Mouse (Mus musculus) gonadal fat pad, adult 2 months (tissue): ENCODE data around the gene Traf7. TPM values are rescaled to one million over a fixed set of nuclear protein-coding genes. Genes with fewer than 3 reads are reported as not detected.

ENCODE experiments used
- DNase-seq: peaks from one replicate; pipeline ENCODE4 v3.0.0-alpha.2; 2012; ENCODE audit warnings: low read depth
- polyA plus RNA-seq: library from polyadenylated mRNA; depleted of rRNA; stranded (reverse); fragments of >200 nt; gene quantifications from 2 replicates; pipeline ENCODE4 v1.2.3, GENCODE M21; 2012

Gene Traf7
- polyA plus RNA-seq, 1 experiment = 195 TPM

- no peak for DNase-seq
Measured at GRCm38 (mm10) chr17:24545247-24545646, 17.5 kb upstream of the Traf7 start.

GRCm38 (mm10) chr17:24544613-24545012 is 16.9 kb upstream of the Traf7 start:
- no peak for DNase-seq

DNA sequence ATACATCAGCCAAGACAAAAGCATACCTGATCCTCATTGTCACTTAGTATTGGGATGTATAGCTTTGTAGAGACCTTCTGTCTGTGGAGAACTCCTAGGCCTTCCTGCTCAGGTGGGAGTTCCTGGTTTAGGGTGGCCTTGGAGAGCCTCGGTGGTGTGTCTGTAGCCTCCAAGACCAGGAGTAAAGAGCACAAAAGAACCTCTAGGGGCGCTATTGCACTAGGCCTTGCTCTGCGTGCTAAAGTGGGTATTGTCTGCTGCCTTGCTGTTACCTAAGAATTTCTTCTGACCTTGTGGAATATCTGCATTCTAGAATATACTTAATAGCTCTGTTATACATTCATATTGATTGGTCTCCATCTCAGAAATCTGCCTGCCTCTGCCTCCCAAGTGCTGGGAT is 12.6 kb upstream of the Traf7 start:
- DNase-seq = no peak

- DNase-seq = no peak
Measured at GRCm38 (mm10) chr17:24538950-24539349, 11.2 kb upstream of the Traf7 start.

- no peak for DNase-seq
Measured at GRCm38 (mm10) chr17:24537536-24537935, 9.8 kb upstream of the Traf7 start.

DNA sequence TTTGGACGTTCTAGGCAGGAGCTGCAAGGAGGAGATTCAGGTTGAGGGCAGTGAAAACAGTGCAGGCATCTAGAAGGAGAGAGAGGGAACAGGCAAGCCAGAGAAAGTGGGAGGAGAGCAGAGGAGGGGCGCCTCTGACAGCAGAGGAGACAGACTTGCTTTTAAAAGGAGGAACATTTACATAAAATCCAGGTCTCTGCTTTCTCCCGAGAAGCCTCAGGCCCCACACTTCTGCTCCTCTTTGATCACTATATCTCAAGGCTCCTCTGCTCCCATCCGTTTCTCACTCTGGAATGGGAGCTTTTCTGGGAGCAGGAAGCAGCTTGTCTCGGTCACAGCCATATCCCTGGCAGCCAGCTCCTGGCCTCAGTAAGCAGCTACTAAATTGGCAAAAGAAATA is 7.6 kb upstream of the Traf7 start:
- DNase-seq = no peak

- no peak for DNase-seq
Measured at GRCm38 (mm10) chr17:24534160-24534718, 6.5 kb upstream of the Traf7 start, which contains the start of gene Rab26. TSS of gene Rab26 (minus strand) at chr17:24534210.

GRCm38 (mm10) chr17:24533099-24533992 is 5.6 kb upstream of the Traf7 start:
- peak; percentile 42 for DNase-seq

DNA sequence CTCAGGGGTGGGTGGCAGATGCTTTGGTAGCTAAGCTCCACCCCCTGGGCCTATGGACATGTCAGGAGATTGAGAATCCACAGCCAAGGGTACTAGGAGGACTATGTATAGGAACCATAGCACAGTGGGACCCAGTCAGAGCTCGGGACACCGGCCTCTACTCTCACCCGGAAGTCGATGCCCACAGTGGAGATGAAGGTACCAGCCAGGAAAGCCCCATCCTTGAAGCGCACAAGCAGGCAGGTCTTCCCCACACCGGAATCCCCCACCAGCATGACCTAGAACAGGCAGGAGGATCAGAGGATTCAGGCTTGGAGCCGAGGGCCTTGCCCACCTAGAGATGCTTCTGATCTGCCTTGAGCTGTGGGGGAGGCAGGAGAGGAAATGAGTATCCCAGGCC is 4.3 kb upstream of the Traf7 start:
- DNase-seq = no peak

DNA sequence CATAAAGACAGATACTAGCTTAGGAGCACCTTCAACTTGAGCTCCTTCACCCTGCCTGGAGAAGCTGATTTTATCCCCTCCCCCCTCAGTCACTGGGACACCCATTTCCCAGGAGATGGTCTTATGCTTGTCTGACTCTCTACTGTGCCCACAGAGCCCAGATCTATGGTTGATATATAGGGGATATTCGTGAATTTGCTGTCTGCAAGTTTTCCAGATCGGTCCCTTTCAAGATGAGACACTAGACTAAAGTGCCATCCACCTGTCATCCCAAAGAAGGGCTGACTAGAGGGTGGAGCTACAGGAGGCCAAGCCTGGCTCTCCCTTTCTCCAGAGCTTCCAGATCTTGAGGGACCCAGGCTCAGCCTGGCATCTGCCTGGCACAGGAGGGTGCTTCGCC is 3.3 kb upstream of the Traf7 start:
- no peak for DNase-seq

DNA sequence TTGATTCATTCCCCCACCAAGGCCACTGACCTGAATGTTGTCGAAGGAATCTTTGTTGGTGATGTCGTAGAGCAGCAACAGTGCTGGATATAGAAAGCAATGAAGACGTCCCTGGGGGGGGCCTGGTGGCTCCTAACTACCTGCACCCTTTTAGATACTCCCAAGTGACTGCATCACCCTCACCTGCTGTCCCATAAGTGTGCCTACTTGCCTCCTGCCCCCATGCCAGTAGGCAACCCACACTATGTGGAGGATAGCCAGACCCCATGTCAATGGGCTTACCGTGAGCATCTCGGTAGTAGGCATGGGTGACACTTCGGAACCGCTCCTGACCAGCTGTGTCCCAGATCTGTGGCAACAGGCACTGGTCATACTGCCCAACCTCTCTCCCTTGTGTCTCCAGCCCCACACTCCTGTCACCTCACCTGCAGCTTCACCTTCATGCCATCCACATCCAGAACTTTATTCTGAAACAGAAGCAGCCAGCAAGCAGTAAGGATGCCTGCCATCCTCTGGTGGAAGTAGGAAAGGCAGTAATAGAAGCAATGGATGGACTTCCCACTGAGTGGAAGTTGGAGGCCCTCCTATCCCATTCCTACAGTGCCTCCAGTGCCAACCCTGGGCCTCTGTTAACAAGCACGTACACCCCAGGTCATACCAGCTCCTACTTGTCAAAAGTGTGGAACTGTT is 2.8 kb upstream of the Traf7 start:
- DNase-seq = no peak

GRCm38 (mm10) chr17:24529883-24530282 is 2.1 kb upstream of the Traf7 start:
- no peak for DNase-seq

DNA sequence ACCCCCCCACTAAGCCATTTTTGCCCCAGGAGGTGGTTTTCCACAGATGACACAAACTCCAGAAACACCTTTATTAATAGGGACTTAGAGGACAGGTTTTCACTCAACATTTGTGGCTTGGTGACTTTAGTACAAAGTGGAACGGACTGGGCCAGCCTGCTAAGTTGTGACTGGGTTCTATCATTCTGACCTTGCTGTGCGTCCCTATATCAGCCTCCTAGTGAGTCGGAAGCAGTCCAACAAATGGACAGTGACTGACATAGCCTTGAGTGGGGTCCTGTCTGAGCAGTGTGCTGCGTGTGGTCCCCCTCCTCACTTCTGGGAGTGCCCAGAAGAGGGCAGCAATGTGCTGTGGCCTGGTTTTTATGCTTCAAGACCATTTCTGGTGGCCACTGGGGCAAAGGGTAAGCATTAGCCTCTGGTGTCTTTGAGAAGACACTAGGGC is 1.3 kb upstream of the Traf7 start:
- no peak for DNase-seq

DNA sequence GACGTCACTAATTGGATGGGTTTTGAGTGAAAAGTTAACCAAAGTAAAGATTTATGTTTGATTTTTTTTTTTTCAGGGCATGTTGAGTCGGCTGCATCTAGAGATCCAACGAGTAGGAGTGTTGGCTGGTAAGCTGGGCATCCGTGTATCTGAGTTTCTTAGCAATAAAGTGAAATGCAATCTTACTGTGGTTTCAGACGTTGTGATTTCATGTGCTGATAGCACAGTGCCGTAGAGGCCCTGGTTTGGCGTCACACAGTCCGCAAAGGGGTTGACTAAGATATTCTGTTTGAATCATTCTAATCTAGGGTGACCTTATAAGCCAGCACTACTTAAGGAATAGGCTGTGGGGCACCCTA is 801 bp upstream of the Traf7 start:
- no peak for DNase-seq

GRCm38 (mm10) chr17:24527315-24527714 is 423 bp downstream of the Traf7 start:
- no peak for DNase-seq

- DNase-seq = no peak
Measured at GRCm38 (mm10) chr17:24524734-24525133, 3.0 kb downstream of the Traf7 start.

DNA sequence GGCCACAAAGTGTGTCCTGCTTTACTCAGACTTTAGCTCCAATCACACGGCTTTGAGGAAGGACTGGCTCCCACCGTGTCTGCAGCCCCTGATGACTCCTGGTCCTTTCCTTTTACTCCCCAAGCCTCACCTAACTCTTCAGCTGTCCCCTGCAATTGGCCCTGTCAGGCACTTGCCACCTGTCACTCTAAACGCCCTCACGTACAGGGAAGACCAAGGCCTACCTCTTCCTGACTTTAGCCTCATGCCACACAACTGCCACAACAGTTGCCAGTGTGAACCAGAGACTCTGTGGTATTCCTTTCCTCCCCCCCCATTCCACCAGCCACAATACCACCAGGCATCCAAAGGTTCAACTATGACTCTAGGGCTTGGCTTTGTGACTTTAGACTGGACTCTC is 7.3 kb downstream of the Traf7 start:
- DNase-seq = no peak

GRCm38 (mm10) chr17:24514270-24515257 is 13.2 kb downstream of the Traf7 start:
- no peak for DNase-seq

DNA sequence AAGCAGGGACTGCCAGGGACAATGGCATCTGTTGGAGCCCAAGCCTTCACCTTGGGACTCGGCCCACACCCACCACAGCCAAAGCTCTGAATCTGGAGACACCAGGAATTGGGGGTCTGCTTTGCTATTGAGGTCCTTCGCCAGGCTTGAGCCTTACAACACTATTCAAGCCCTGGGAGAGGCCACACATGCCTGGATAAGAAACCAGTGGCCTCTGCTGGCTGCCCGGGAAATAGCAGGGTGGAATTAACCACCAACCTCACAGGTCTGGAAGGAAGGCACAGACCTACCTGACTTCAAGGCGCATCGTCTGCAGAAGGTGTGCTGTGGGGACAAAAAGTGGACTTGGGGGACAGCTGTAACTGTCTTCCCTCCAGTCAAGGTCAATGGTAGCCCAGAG is 14.1 kb downstream of the Traf7 start:
- no peak for DNase-seq

- no peak for DNase-seq
Measured at GRCm38 (mm10) chr17:24507806-24508460, 19.8 kb downstream of the Traf7 start.

GRCm38 (mm10) chr17:24507129-24507664 is 20.5 kb downstream of the Traf7 start:
- DNase-seq = no peak
